Mouse (Mus musculus) kidney, postnatal 4 days (tissue): ENCODE data around the gene S100a3.
A peak's percentile ranks its signal among the peaks of the same experiment; 100 is the strongest.

ENCODE experiments used
- DNase-seq, 2 experiments: peaks; one replicate each; pipeline ENCODE4 v3.0.0; 2021; ENCODE audit warnings: mixed read lengths in 2 of 2

Gene S100a3

DNA sequence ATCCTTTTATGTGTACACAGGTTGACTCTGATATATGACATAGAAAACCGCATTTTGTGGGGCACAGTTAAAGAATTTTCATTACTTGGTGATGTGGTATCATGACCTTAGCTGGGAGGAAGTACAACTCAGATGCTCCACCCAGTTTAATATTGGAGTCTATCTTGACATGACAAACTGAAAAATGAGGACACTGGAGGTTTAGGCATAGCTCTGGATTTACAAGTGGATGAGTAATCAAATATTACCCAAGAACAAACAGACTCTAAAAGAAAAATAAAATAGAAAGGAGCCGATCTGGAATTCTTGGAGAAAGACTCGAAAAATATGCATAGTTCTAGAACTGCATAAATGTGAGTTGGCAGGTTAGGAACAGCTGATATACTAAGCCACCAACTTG is 14.9 kb downstream of the S100a3 start:
- no peak for DNase-seq

DNA sequence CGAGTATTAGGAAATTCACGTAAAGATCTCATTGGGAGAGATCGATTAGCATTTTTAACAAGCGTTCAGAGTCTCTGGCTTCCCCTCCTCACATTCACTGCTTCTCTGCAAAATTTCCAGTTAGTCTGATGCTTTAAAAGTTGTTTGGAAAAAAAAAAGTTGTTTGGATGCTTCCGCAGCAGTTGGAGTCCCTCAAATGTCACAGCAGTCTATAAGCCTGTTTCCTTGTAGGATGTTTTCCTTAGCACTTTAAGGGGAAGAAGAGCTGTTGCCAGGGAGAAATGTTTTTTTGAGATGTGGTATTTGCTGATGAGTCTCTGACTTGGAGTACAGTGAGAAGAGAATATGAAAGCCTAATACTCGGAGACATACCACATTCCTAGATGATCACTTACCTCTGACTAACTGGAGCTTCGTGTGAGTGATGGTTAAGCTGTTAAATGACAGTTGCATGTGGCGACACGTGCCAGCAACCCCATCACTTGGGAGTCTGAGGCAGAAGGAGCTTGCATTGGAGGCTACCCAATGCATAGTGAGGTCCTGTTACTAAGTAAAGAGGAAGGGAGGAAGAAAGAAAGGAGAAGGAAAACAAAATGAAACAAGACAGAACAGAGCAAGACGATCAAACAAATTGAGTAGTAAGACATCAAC is 16.1 kb downstream of the S100a3 start:
- DNase-seq = peak; percentile 52 to 56

DNA sequence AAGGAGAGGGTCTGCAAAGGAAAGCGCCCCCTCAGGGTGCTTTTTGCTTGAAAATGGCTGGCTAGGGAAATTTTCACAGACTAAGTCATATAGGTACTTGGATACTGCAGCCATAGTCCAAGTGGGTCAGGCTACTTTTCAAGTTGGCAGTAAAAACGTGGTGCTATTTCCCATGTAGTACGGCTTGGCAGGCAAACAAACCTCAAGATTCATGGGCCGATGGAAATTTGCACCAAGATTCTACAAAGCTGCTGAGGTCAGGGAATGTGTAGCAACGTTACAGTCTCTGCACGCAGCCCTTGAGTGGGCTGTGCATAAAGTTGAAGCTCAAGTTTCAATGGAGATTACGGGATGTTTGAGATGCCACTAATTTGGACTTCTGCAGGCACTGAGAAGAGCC is 19.1 kb downstream of the S100a3 start:
- DNase-seq = peak in 1 of 2 experiments; percentile 33

DNA sequence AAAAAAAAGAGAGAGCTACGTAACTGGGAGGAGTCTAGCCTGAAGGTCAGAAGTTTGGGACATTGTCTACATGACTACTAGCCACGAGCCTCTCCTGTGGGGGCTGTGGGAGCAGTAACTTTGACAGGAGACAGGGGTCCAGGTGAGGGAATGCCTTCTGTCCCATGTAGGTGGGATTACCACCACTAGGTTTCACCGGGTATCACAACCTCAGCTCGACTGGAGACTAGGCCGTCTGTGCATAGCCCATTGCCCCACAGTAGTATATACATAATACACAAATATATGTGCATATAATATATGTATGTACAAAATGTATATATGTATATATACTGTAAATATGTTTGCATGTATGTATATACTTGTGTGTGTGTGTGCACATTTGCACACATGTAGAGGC is 20.8 kb downstream of the S100a3 start:
- DNase-seq = no peak

DNA sequence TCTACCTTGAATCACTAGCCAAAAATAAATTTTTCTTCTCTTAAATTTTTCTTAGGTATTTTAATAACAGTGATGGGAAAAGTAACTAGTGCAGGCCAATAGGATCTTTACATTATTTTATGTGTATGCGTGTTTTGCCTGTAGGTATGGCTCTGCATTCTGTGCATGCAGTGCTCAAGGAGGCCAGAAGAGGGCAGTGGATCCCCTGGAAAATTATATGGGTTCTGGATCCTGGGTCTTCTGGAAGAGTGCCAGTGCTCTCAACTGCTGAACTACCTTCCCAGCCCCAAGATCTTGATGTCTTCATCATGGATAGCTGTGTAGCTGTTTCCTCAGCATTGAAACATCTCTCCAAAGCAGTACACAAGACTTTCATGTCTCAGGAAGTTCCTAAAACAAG is 21.8 kb downstream of the S100a3 start:
- peak; percentile 33 to 41 for DNase-seq

DNA sequence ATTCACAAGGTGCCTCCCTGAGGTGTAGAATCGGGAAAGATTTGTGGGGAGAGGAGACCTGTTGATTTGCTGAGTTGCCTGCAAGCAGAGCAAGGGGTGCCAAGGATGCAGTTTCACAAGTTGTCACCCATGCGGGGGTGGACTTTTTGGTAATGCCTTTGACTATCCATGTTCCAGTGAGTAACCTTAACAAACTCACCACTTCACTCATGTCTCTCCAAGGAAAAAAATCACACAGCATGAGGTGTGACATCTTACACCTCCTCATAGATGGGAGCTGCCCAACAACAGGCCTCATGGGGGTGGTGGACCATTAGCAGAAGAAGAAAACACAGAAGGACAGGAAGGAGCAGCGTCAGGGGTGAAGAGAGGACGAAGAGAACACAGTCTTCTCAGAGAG is 22.2 kb downstream of the S100a3 start:
- DNase-seq = no peak

DNA sequence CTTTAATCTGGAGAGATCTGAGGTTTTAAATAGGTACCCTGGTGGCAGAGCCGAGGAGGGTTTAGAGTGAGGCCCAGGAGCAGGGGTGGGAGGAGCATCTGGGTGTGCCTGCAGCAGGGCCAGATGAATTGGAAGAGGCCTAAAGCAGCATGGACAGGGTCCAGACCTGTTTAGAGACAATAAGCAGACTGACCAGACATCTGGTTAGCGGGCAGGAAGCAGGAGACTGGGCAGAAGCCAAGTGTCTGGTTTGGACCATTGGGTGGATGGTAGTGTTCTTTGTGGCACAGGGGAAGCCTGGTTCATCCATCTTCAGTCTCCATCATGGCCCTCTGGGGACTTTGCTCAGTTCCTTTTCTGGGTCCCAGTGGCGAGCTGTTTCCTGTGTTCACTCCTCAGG is 23.5 kb downstream of the S100a3 start:
- DNase-seq = peak in 1 of 2 experiments; percentile 47

DNA sequence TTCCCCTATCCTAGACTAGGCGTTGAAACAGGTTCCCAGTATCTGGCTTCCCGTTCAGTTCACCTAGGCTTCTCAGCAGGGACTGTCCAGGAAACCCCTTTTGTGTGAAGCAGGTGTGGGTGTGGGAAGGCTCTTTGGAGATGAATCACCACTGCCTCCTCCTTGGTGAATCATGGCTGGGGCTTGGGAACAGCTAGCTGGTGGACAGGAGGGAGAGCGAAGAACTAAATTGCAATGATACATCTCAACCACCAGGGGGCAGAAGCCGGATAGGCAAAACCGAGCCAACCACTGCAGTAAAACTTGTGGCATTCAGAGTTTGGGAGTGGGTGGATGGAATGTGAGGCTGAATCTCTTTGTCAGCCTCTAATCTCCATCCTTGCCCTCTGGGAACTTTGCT is 25.2 kb downstream of the S100a3 start:
- peak; percentile 65 to 73 for DNase-seq

DNA sequence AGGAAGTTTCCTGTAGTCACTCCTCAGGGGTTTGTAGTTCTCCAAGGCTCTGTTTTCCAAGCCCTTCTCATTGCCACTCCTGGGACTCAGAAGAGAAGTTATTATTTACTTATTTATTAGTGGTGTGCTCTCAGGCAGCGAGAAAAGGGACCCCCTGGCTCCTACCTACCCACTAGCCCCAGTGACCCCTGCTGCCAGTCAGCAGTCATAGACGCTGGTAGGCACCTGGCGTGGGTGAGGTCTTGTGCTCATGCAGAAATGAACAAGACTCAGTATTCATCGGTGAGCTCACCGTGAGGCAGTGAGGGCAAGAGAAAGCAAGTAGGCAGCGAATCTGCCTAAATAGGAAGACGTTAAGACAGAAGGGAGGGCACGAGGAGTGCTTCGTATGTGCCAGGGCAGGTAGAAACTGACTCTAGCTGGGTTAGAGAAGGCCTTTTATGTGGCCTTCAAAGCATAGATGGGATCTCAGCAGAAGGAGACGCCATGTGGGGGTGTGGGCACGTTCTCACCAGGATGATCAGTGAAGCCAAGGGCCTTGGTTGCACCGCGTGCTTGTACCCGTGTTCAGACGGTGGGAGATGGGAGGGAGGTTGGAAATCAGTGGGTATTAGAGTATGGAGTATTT is 25.8 kb downstream of the S100a3 start:
- no peak for DNase-seq

DNA sequence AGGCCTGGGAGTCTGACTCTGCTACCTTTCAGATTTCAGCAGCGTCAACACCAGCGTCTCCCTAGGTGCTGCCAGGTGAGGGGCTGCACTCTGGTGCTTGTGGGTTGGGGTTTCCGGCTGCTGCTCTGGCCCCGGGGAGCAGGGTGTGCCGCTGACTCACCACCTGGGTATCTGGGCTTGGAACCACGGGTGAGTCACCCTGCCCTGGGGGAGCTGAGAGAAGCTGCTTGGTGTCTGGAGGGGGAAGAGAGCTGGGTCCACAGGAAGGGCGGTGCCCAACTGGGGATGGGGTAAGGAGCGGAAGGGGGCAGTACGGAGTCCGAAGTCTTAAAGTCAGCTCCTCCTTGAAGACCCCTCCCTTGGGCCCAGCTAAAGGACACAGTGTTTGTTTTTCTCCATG is 26.5 kb downstream of the S100a3 start:
- peak; percentile 38 to 60 for DNase-seq

DNA sequence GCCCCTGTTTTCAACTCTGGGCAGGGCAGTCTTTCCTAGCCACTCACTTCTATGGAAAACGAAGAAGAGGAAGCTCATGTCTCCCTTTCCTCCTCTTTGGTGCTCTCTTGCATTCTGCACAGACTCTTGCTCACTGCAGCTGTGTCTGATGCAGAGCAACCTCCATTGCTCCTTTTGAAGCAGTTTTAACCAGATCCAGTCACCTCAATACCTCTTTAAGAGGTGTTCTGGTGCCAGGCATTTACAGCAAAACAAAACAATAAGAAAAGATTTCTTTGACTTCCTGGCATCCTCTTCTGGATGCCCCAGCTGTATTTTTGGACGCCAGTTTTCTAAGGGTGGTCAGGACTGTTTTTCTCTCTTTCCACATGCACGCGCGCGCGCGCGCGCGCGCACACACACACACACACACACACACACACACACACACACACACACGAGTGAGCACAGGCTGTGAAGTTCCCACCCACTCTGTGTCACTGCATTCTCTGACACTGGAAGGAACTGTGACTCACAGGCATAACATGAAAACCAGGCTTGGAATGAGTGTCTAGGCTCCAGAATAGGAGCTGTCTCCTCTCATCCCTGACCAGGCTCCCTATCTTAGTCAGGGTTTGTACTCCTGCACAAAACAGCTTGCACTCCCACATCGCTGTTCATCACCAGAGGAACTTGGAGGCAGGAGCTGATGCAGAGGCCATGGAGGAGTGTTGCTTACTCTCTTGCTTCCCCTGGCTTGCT is 27.2 kb downstream of the S100a3 start:
- DNase-seq = peak in 1 of 2 experiments; percentile 37

DNA sequence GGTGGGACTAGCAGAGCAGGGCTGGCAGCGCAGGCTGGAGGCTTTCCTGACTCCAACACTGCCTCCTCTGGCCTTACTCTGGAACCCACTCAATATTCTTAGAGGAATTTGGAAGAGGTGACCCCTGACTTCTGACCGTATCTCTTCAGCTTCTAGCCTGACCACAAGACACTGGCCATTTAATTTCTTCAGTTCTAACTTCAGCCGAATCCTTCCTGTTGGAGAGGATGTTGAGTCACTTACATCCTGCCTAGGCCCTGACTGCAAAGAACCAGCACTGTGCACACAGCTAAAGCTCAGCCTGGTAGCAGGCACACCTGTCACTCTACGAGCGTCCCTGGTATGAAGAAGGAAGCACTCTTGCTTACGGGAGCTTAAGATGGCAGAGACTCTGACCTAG is 29.0 kb downstream of the S100a3 start:
- DNase-seq = no peak

DNA sequence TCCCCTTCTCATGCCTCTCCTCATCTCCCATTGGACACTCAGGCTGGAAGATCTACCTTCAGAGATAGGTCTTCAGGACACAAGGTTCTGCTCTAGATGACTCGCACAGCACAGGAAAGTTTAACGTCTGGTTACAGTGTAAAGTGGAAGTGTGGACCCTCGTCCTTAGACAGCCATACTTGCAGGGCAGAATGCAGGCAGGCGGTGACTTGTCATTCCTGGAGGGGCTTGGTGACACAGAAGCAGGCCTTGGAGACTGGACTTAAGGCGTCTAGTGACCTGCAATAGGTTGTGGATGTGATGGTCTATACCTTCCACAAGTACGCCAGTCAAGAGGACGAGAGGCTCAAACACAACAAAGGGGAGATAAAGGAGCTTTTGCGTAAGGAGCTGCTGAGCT is 29.6 kb downstream of the S100a3 start, which contains the start of gene S100a2:
S100a2 (plus strand) TSS at position 301 of the 400 bp plus-strand sequence.
- DNase-seq = no peak

DNA sequence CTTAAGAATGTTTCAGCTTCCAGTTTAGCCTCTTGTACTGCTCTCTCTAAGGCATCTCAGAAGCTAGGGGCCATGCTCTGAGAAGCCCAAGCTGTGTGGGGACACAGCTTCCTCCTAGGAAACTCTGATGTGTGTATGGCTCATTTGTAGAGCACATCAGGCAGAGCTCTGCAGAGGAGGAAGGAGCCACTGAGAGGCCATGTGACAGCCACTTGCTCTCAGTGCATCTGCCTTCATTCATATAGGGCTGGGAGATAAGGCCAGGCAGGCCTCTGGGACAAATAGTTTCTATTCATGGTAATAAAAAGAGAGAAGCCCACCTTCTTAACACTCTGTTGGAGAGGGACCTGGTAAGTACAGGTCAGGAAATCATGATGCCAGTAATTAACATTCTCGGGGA is 34.1 kb downstream of the S100a3 start:
- no peak for DNase-seq

DNA sequence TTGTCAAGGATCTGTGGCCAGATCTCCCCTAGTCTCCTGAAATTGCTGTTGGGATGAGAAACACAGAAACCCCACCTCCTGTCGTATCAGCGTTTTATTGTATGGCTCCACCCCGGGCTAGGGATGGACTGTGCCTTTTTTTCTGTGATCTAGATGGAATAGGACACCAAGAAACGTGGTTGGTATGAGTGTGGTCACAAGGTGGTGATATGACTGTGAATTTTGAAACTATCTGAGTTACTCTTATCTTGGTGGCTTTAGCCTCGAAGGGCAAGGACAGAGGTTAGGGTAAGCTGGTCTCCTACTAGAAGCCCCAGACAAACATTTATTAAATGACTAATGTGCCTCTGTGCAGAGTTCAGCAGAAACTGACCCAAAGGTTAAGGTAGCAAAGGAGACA is 35.2 kb downstream of the S100a3 start:
- DNase-seq = no peak

DNA sequence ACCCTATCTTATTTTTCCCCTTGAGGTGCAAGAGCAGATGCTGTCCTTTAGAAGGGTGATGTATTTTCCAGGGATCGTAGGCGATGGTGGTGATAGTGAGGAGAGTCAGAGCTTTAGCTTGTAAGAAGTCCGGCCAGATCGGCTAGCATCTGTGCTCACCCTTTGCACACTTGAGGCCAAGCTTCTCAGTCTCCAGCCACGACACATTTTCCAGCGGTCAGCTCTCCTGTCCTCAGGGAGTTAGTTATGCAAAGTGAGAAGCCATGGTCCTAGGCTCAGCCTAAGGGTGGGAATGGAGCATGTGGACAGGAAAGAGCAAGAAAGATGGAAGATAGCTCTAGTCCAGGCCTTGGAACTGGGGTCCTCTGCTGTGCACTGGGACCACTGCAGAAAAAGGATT is 36.4 kb downstream of the S100a3 start:
- DNase-seq = no peak

DNA sequence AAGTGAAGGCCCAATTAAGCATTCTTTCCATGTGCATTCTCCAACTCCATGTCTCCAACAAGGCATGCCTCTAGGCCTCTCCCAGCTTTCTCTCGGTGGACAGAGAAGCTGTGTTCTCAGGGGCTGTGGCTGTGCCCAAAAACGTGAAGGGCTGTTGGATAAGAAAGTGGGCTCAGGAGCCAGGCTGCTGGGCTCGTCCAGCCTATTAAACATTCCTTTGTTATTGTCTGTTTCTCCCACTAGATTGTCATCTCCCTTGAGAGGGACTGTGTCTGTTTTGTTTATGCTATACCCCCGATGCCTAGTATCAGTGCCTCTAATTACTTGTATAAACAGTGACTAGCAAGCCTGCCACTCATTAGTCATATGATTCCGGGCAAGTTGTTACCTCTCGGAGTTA is 37.4 kb downstream of the S100a3 start:
- DNase-seq = no peak

DNA sequence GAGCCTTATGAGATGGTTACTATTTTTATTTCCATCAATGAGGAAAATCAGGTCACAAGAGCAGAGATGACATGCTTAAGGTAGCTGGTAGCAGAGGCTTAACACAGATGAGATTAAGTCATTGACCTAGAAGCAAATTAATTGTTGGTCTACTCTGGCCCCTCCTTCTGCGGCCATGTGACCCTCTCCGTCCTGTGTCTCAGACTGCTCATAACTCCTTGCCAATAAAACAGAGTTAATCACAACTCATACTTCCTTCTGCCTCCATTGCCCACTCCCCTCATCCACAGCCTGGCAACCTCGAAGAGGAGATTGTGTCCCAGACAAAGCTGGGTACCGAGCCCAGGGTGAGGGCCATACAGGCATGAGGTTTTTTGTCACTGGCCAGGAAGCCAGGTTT is 37.8 kb downstream of the S100a3 start:
- DNase-seq = no peak

DNA sequence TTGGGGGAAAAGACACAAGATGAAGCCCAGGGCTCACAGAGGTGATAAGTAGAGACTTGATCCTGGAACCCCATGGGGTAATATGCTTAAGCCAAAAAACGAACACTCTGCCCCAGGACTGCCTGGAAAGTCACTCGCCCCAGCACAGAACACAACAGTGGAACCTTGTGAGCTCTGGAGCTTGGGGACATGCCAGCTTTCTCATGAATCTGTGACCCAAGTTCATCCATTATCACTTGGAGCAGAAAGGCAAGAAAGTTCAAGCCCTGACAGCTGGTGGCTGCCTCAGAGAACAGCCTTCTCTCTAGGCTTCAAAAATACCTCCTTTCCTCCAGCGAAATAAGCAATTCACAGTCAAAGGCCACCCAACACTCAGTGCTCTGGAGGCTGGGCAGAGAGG is 39.0 kb downstream of the S100a3 start:
- peak; percentile 31 to 51 for DNase-seq

DNA sequence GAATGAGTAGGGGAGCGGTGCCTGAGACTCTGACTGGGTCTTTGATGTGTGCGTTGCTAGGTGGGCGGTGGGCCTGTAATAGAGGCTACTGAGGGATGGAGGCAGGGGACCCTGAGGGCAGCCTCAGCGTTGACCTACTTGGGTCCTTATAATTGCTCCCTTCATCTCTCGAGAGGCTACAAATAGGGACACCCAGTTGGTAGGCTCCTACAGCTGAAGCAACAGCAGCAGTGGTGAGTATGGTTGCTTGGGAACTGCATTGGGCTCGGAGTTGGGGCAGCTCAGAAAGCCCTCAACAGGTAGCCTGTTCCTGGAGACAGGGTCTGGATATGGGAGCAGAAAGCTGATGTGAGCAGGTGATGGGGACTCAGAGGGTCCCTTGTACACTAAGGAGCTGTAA is 39.7 kb downstream of the S100a3 start:
- DNase-seq = no peak

DNA sequence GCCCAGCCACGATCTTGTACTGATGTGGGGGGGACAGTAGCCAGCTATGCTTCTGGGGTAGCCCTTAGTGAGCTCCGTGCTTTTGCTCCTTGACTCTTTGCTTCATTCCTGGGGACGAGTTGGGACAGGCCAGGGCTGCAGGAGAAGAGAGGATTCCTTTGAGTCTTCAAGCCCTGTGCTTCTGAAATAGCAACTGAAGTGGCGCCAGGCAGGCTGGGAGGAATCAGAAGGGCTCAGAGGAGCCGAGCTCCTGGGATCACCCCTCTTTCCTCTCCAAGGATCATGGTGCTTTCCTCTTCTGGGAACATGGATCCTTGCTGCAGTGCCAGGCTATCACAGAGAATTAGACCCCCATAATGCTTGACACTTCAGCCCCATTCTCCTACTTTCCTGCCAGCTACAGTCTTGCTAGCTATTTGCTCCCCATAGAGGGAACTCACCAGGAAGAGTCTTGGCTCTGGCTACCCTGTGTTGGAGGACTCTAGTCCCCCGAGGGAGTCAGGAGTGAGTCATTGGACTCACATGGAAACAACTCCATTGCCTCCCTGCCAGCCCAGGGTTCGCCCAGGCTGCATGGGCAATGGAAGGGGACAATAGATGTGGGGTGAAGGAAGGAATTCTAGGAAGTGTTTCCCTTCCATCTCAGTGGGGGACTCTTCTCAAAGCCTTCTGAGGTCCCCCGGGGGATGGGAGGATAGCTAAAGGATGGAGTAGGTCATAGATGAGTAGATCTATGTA is 40.2 kb downstream of the S100a3 start:
- DNase-seq = no peak

DNA sequence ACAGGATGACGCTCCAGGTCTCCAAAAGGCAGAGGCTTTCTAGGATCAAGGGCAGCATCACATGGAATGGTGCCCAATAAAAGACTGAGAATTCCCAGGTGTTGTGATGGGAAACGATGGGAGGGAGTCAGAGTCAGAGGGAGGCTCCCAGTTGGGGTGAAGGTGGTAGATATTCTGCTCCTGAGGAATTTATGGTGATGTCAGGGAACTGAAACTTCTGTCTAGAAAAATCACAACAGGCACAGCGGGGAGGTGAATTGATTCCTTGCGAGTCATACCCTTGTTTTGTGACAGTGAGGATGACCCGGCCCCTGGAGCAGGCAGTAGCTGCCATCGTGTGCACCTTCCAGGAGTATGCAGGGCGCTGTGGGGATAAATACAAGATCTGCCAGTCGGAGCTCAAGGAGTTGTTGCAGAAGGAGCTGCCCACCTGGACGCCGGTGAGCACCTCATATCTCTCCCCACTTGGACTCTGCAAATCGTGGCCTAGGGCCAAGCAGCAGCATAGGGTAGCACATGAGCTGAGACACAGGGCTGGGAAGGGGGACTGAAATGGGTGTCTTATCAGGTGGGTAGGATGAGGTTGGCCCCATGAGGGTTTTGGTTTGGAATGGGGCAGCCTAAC is 41.2 kb downstream of the S100a3 start, which contains the start of gene Gm42674:
Gm42674 (plus strand) TSS at position 419 of the 625 bp plus-strand sequence.
- DNase-seq = no peak

DNA sequence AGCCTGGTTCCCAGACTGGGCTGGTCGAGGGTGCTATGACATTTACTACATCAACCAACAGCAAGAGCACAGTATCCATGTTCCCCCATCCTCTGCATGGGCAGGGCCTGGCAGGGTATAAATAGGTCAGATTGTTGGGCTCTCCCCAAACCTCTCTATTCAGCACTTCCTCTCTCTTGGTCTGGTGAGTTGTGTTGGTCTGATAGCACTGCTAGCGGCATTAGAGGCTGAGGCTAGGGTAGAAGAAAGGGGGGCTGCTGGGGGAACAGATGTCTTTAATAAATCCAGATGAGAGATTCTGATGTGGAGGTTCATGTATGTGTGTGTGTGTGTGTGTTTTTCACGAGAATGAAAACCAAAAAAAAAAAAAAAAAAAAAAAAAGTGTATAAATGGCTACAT is 43.2 kb downstream of the S100a3 start, which contains the start of gene S100a4:
S100a4 (plus strand) TSS at position 149 of the 400 bp plus-strand sequence.
- peak in 1 of 2 experiments; percentile 41 for DNase-seq
